Mouse (Mus musculus) intestine, postnatal 0 days (tissue): Measurements from ENCODE around the gene Sh2d1b2. TPM values are rescaled to one million over a fixed set of nuclear protein-coding genes. Genes with fewer than 3 reads are reported as not detected.
A peak's percentile ranks its signal among the peaks of the same experiment; 100 is the strongest.
"Not testable (repeated sequence)": the region's sequence is repeated elsewhere in the genome, so short reads cannot be mapped to it uniquely, and the experiment has no call there.

Source experiments
- ATAC-seq: fragments of 200-750 bp; cut with Nextera tagmentation; 2 replicates; pipeline ENCODE4 v1.8.0; 2017; ENCODE audit warnings: mild to moderate bottlenecking, moderate TSS enrichment, moderate library complexity
- H3K27ac ChIP-seq: fragments of 300-500 bp; sonication (generic); 2 replicates; pipeline ENCODE4 v1.5.1; 2014; ENCODE audit warnings: mild to moderate bottlenecking, low read depth, low read length, moderate library complexity
- H3K27me3 ChIP-seq: fragments of 300-500 bp; sonication (generic); replicated peaks from 2 replicates; pipeline ENCODE4 v1.6.1; 2014; ENCODE audit warnings: low read length, mixed read lengths; ENCODE audit not compliant: control insufficient read depth, insufficient read depth
- H3K36me3 ChIP-seq: fragments of 300-500 bp; sonication (generic); 2 replicates; pipeline ENCODE4 v1.6.1; 2014; ENCODE audit warnings: mild to moderate bottlenecking, moderate library complexity; ENCODE audit not compliant: control insufficient read depth, insufficient read depth
- H3K4me1 ChIP-seq: fragments of 300-500 bp; sonication (generic); replicated peaks from 2 replicates; pipeline ENCODE4 v1.6.1; 2014; ENCODE audit warnings: antibody characterized with exemption, low read length, mixed read lengths; ENCODE audit not compliant: control insufficient read depth, insufficient read depth
- H3K4me2 ChIP-seq: fragments of 300-500 bp; sonication (generic); replicated peaks from 2 replicates; pipeline ENCODE4 v1.6.1; 2014; ENCODE audit warnings: low read depth, mild to moderate bottlenecking, moderate library complexity
- H3K4me3 ChIP-seq: fragments of 300-500 bp; sonication (generic); 2 replicates; pipeline ENCODE4 v1.5.1; 2014; ENCODE audit warnings: low read depth, low read length
- H3K9ac ChIP-seq: fragments of 300-500 bp; sonication (generic); 2 replicates; pipeline ENCODE4 v1.6.1; 2014; ENCODE audit warnings: mild to moderate bottlenecking, low read depth, low read length
- H3K9me3 ChIP-seq: fragments of 300-500 bp; sonication (generic); 2 replicates; pipeline ENCODE4 v1.6.1; 2016; ENCODE audit warnings: mixed run types; ENCODE audit not compliant: control insufficient read depth
- CTCF ChIP-seq: sonication (generic); IDR thresholded peaks from 2 replicates; pipeline ENCODE4 v1.5.1; 2016; ENCODE audit warnings: low read depth, mild to moderate bottlenecking, control low read depth, antibody characterized with exemption, moderate library complexity
- WGBS: fragments of 180-500 bp; shearing (Covaris S2); extraction: QIAGEN DNeasy Blood & Tissue Kit; methylation state at CpG from one replicate; pipeline ENCODE4 v1.1.7; 2014; 5-methylcytosine and 5-hydroxymethylcytosine counted together
- polyA plus RNA-seq: library from polyadenylated mRNA; unstranded; fragments of >200 nt; fragmentation: Nextera tagmentation; extraction: Ambion mirVana; gene quantifications from 2 replicates; pipeline ENCODE4 v1.2.1, GENCODE M21; 2015

Sh2d1b2 gene
- polyA plus RNA-seq = not detected in 2 replicates

DNA sequence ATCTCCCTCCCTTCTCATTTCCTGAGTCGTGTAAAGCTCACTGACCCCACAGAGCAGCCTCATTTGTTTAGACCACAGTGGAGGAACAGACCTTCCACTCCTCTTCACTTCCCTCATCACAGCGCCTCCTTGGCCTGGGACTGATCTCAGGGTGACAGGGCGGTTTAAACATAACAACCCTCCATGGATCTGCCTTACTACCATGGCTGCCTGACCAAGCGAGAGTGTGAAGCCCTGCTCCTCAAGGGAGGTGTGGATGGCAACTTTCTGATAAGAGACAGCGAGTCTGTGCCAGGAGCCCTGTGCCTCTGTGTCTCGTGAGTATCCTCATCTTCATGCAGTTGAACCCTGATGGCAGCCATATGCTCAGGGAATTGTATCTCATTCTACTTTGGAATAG is at the start of gene Sh2d1b2:
Gene Sh2d1b2 (plus strand): TSS at position 62 of the 400 bp plus-strand sequence.
- not testable (repeated sequence) for ATAC-seq, H3K27me3 ChIP-seq, H3K9me3 ChIP-seq, H3K4me3 ChIP-seq, H3K27ac ChIP-seq, H3K9ac ChIP-seq, H3K4me2 ChIP-seq, H3K4me1 ChIP-seq, H3K36me3 ChIP-seq
- 54% methylated on average over 5 of the region's 6 CpGs for WGBS

DNA sequence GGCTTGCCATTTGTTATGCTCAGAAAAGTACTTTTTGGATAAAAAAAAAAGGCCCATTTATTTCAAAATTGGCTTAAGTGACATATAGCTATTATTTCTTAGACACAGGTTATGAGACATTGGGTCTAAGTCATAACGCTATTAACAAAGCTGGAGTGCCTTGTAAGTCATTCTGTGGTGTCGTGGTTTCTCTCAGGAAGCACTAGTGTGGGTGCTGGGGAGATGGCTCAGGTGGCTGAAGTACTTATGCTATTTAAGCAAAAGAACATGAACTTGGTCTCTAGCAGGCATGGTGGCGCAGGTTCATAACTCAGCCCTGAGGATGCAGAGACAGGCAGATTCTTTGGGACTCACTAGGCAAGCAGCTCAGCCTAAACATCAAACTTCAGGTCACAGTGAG is 47.4 kb upstream of the Sh2d1b2 start:
- H3K9me3 ChIP-seq = no peaks in the 10 kb centered on the region
- 90% methylated on average over 3 of the region's 3 CpGs for WGBS
- no peaks in the 10 kb centered on the region for H3K27me3 ChIP-seq
- H3K27ac ChIP-seq = no peak overlapping the region
- H3K4me2 ChIP-seq = no peak overlapping the region
- no peak for ATAC-seq
- no peak overlapping the region for H3K9ac ChIP-seq
- no peak overlapping the region for H3K4me3 ChIP-seq
- no peak for TF ChIP-seq CTCF
- no peaks in the 10 kb centered on the region for H3K36me3 ChIP-seq
- H3K4me1 ChIP-seq = no peaks in the 10 kb centered on the region

- Histone ChIP-seq H3K9ac (no peak overlapping the region), H3K36me3 (no peaks in the 10 kb centered on the region), H3K4me2 (no peak overlapping the region), H3K4me1 (no peaks in the 10 kb centered on the region), H3K27ac (no peak overlapping the region), H3K9me3 (no peaks in the 10 kb centered on the region), H3K27me3 (no peaks in the 10 kb centered on the region), H3K4me3 (no peak overlapping the region)
- ATAC-seq = no peak
- 51% methylated on average over 5 of the region's 5 CpGs for WGBS
- no peak for TF ChIP-seq CTCF
These were observed 46.0 kb upstream of the Sh2d1b2 start for GRCm38 (mm10) chr1:170186531-170186930.

DNA sequence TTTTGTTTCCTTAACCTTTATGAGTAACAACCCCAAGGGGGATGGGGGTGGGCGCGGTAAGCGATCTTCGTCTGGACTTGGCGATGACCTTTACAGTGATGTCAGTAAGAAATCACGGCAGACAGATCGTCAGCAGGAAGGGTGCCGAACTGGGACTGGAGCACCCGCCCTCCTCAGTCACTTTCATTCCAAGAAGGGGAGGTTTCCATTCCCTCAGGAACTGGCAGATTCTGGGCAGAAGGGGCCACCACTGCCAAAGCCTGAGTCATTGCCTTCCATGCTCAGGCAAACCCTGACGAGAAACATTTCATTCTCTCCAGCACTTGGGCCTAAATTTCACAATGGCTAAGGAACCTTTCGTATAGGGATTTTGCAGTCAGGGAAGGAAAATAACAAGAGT is 43.9 kb upstream of the Sh2d1b2 start:
- no peaks in the 10 kb centered on the region for H3K4me1 ChIP-seq
- no peak overlapping the region for H3K4me3 ChIP-seq
- H3K36me3 ChIP-seq = peaks cover 10% of the 10 kb centered on the region; the same call in 1 of the 2 replicates
- TF ChIP-seq CTCF = no peak
- H3K4me2 ChIP-seq = no peak overlapping the region
- H3K9me3 ChIP-seq = no peaks in the 10 kb centered on the region
- H3K27ac ChIP-seq = no peak overlapping the region
- no peak for ATAC-seq
- WGBS = 70% methylated on average over 11 of the region's 11 CpGs
- H3K9ac ChIP-seq = no peak overlapping the region
- H3K27me3 ChIP-seq = no peaks in the 10 kb centered on the region

GRCm38 (mm10) chr1:170190225-170190624 is 42.3 kb upstream of the Sh2d1b2 start:
- Histone ChIP-seq H3K27me3 (no peaks in the 10 kb centered on the region), H3K4me1 (no peaks in the 10 kb centered on the region), H3K9ac (peak overlapping the region; percentile 7; the same call in 1 of the 2 replicates), H3K4me3 (no peak overlapping the region), H3K36me3 (peaks cover 27% of the 10 kb centered on the region), H3K27ac (no peak overlapping the region), H3K9me3 (no peaks in the 10 kb centered on the region), H3K4me2 (no peak overlapping the region)
- 35% methylated on average over 4 of the region's 4 CpGs for WGBS
- ATAC-seq = peak; percentile 43; the same call in 1 of the 2 replicates
- TF ChIP-seq CTCF = no peak

DNA sequence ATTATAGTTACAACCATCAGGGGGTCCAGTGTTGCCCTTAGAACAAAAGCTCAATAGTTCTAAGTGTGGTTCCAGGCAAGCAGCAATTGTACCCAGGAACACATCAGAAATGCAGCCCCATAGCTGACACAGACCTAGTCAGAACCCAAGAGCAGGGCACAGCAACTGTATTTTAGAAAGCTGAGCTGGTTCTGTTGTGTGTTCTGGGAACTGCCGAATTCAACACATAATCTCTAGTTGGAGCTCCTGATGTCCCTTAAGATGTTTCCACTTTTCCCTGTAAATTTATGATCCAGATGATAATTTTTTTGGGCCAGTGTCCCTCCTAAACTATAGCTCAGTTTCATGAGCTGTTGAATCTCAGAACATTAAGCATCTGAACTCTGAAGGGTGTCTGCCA is 40.6 kb upstream of the Sh2d1b2 start:
- H3K27ac ChIP-seq = no peak overlapping the region
- no peaks in the 10 kb centered on the region for H3K9me3 ChIP-seq
- no peaks in the 10 kb centered on the region for H3K4me1 ChIP-seq
- peaks cover 41% of the 10 kb centered on the region for H3K36me3 ChIP-seq
- no peak for ATAC-seq
- no peak overlapping the region for H3K4me2 ChIP-seq
- no peak overlapping the region for H3K4me3 ChIP-seq
- no peak overlapping the region for H3K9ac ChIP-seq
- no peak for TF ChIP-seq CTCF
- WGBS = 96% methylated on average over 1 of the region's 1 CpGs
- H3K27me3 ChIP-seq = no peaks in the 10 kb centered on the region

DNA sequence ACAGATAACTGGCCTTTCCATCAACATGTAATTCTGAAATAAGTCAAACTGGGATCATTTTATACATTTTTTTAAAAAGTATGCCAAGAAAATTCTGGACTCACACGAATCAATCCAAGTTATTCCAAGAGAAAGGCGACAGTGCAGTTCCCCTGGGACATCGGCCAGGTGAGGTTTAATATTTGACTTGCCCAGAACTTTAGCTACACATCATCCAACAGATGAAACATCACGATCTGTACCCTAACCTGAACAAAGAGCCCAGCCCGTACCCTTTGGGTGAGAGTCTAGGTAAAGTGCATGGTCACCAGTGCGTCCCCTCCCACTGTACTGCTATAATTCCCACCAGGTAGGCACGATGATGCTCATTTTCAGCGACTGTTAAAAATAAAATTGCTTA is 36.3 kb upstream of the Sh2d1b2 start:
- Histone ChIP-seq H3K9me3 (no peaks in the 10 kb centered on the region), H3K4me1 (no peaks in the 10 kb centered on the region), H3K4me3 (no peak overlapping the region), H3K36me3 (peaks cover 75% of the 10 kb centered on the region), H3K9ac (no peak overlapping the region), H3K27ac (no peak overlapping the region), H3K27me3 (no peaks in the 10 kb centered on the region), H3K4me2 (no peak overlapping the region)
- TF ChIP-seq CTCF = no peak
- WGBS = 93% methylated on average over 8 of the region's 8 CpGs
- ATAC-seq = no peak
